Mouse (Mus musculus): ENCODE results near the gene Gm42421. TPM values are rescaled to one million over a fixed set of nuclear protein-coding genes. Genes with fewer than 3 reads are reported as not detected.

Gene Gm42421
- polyA plus RNA-seq (2016; fragmentation: Nextera tagmentation; extraction: Ambion mirVana) = 0.44 and 0.61 TPM in 2 replicates

DNA sequence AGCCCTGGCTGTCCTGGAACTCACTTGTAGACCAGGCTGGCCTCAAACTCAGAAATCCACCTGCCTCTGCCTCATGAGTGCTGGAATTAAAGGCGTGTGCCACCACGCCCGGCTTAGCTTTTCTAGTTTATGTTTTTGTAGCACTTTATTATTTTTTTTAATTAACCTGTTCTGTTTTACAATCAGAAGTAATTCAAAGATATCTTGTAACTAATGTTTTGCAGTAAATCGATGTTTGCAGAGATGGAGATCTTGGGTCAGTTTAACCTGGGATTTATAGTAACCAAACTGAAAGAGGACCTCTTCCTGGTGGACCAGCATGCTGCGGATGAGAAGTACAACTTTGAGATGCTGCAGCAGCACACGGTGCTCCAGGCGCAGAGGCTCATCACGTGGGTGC is at the start of gene Gm42421:
Gene Gm42421 (plus strand): TSS at position 301 of the 400 bp plus-strand sequence.
- H3K27me3 ChIP-seq (ENCODE audit: poor library complexity, severe bottlenecking) = no peaks in the 10 kb centered on the region
- no peak within 1 kb of the TSS for H3K4me3 ChIP-seq
- DNase-seq (ENCODE audit: extremely low spot score, low spot score) = no peak
- H3K9me3 ChIP-seq = no peaks in the 10 kb centered on the region
- no peak within 1 kb of the TSS for H3K27ac ChIP-seq
- H3K4me1 ChIP-seq = peaks cover 7% of the 10 kb centered on the region
- H3K36me3 ChIP-seq (replicated peaks) = peaks cover 96% of the 10 kb centered on the region
- WGBS = 95% methylated on average over 8 of the region's 8 CpGs

DNA sequence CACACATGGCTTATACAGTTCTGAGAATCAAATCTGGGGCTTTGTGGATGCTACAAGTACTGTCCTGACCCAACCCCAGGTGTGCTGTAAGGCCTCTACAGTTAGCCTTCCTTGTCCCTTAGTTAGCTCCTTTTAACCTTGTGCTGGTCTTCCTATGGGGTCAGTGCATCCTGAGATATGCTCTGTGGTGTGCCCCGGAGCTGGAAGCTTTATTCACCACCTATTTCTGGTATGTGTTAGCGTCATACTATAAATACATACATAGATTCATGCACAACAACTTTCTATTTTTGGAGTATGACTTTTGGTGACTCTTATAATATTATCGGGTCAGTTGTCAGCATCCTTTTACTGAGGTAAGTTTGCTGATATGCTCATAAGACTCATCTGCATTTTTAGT is 42.7 kb upstream of the Gm42421 start:
- no peak for DNase-seq (ENCODE audit: extremely low spot score, low spot score)
- no peaks in the 10 kb centered on the region for H3K27me3 ChIP-seq (ENCODE audit: poor library complexity, severe bottlenecking)
- H3K27ac ChIP-seq = no peak overlapping the region
- H3K9me3 ChIP-seq = peaks cover 6% of the 10 kb centered on the region; the same call in 1 of the 2 replicates
- peaks cover 98% of the 10 kb centered on the region for H3K36me3 ChIP-seq (replicated peaks)
- H3K4me1 ChIP-seq = no peaks in the 10 kb centered on the region
- 92% methylated on average over 3 of the region's 3 CpGs for WGBS
- no peak overlapping the region for H3K4me3 ChIP-seq

DNA sequence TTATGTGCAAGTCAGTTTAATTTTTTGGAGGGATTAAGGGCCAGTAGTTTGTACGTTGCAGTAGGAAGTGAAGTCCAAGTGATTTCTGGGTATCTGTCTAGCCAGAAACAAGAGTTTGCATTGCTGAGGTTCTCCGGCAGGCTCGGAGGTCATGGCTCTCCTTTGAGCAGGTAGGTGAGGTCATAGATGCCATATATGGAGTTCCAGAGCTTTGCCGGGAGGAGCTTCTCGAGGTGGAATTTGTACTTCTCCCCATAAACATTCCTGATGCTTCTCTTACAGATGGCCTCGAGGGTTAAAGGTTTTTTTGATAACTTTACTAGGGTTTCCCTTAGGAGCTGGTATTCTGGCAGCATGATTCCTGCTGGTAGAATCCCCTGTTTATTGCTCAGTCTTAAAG is 37.2 kb upstream of the Gm42421 start:
- H3K27me3 ChIP-seq (ENCODE audit: poor library complexity, severe bottlenecking) = no peaks in the 10 kb centered on the region
- H3K9me3 ChIP-seq = peaks cover 4% of the 10 kb centered on the region; the same call in 1 of the 2 replicates
- WGBS = 89% methylated on average over 6 of the region's 6 CpGs
- H3K36me3 ChIP-seq (replicated peaks) = peaks cover 93% of the 10 kb centered on the region
- H3K4me3 ChIP-seq = no peak overlapping the region
- H3K27ac ChIP-seq = no peak overlapping the region
- no peaks in the 10 kb centered on the region for H3K4me1 ChIP-seq
- DNase-seq (ENCODE audit: extremely low spot score, low spot score) = no peak

DNA sequence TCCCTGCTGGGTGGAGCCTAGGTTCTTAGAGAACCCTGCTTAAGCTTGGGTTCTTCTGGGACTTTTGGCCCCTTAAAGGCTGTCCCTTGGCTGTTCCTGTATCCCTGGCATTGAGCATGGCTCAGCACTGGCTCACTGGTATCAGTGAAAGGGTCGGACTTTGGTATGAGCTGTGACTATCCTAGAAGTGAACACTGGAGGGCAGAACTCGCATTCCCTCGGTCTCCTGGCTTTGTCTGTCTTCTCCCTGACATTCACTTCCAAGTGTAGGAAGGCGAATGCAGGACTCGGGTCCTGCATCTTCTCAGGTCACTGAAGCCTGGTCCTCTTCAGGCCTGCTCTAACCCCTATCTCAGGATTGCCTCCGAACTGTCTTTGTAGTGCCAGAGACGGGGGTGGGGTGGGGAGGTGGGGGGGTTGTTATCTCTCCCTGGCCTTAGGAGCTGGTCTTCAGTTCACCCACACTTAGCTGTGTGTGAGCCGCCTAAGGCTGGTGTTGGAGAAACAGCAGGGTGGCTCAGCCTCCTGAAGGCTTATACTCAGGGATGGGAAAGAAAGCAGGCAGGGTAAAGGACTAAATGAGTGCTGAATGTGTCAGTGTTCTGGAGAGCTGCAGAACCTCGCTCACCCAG is 35.6 kb upstream of the Gm42421 start:
- no peaks in the 10 kb centered on the region for H3K27me3 ChIP-seq (ENCODE audit: poor library complexity, severe bottlenecking)
- no peaks in the 10 kb centered on the region for H3K9me3 ChIP-seq
- H3K36me3 ChIP-seq (replicated peaks) = peaks cover 88% of the 10 kb centered on the region
- H3K4me3 ChIP-seq = no peak overlapping the region
- WGBS = 82% methylated on average over 9 of the region's 9 CpGs
- no peak overlapping the region for H3K27ac ChIP-seq
- H3K4me1 ChIP-seq = no peaks in the 10 kb centered on the region
- DNase-seq (ENCODE audit: extremely low spot score, low spot score) = no peak

DNA sequence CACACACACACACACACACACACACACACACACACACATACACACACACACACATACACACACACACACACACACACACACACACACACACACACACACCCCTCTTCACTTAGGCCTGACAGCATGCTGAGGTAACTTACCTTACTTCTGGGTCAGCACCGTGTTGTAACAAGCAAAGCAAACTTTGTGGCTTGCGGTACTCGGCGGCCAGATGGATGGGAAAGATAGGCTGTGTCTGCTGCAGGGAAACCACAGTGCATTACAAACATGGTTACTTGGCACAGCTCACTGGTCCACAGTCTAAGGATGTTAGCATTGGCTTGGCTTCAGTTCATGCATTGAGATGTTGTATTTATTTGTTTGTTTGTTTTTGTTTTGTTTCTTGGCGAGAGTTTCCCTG is 34.6 kb upstream of the Gm42421 start:
- H3K4me3 ChIP-seq = no peak overlapping the region
- no peaks in the 10 kb centered on the region for H3K4me1 ChIP-seq
- DNase-seq (ENCODE audit: extremely low spot score, low spot score) = no peak
- no peaks in the 10 kb centered on the region for H3K27me3 ChIP-seq (ENCODE audit: poor library complexity, severe bottlenecking)
- WGBS = 85% methylated on average over 5 of the region's 5 CpGs
- peaks cover 88% of the 10 kb centered on the region for H3K36me3 ChIP-seq (replicated peaks)
- no peaks in the 10 kb centered on the region for H3K9me3 ChIP-seq
- no peak overlapping the region for H3K27ac ChIP-seq

DNA sequence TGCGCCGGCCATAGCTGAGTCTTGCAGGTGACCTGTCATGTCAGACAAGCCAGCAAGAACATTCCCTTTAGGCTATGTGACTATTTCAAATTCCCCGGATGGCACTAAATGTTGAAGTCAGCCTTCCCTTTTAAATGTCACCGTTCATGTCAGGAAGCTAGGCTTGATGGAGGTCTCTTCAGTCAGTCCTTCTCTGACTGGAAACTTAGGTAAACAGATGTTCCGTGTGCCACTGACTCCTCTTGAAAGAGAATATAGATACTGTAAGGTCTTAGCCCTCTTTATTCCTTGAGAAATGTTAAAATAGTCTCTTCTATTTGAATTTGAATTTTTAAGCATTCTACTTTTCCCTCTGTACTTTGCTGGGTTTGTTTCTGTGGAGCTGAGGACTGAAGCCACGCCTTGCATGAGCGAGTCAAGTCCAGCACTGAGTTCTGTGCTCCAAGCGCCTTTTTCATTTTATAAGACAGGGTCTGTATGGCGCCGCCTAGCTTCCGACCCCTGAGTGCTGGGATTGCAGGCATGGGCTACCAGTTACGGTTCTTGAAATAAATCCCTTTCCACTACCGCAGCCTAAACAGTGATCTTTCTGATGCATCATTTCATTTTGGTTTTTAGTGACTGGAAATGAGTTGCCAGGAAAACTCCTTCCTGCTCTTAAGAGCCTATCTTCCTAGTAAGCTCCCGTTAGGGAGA is 30.2 kb upstream of the Gm42421 start, which contains the start of gene Ankrd61:
Gene Ankrd61 (minus strand): TSS at position 51 of the 696 bp plus-strand sequence.
- H3K4me3 ChIP-seq = no peak within 1 kb of the TSS
- no peak for DNase-seq (ENCODE audit: extremely low spot score, low spot score)
- H3K9me3 ChIP-seq = no peaks in the 10 kb centered on the region
- 88% methylated on average over 14 of the region's 14 CpGs for WGBS
- peaks cover 89% of the 10 kb centered on the region for H3K36me3 ChIP-seq (replicated peaks)
- no peaks in the 10 kb centered on the region for H3K4me1 ChIP-seq
- H3K27ac ChIP-seq = no peak within 1 kb of the TSS
- H3K27me3 ChIP-seq (ENCODE audit: poor library complexity, severe bottlenecking) = no peaks in the 10 kb centered on the region

DNA sequence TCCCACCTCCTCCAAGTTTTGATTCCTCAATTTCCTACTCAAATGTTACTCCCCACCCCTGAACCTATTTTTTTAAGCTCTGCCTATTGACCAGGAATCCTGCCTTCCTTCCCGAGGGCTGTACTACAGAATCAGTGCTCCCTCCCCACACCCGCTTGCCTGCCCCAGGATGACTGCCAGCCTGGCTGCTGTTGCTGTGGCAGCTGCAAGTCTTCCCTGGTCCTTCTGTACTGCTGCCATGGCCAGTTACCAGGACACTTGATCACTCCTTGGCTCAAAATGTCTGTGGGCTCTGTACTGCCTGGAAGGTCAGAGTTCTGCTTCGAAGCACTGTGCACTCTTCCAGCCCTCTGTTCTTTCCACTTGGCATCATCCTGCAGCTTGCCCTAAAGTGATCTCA is 25.9 kb upstream of the Gm42421 start:
- Histone ChIP-seq H3K36me3 (replicated peaks) (peaks cover 100% of the 10 kb centered on the region), H3K27ac (no peak overlapping the region), H3K4me1 (no peaks in the 10 kb centered on the region), H3K9me3 (no peaks in the 10 kb centered on the region), H3K27me3 (ENCODE audit: poor library complexity, severe bottlenecking) (no peaks in the 10 kb centered on the region), H3K4me3 (no peak overlapping the region)
- WGBS = 83% methylated on average over 3 of the region's 3 CpGs
- no peak for DNase-seq (ENCODE audit: extremely low spot score, low spot score)

DNA sequence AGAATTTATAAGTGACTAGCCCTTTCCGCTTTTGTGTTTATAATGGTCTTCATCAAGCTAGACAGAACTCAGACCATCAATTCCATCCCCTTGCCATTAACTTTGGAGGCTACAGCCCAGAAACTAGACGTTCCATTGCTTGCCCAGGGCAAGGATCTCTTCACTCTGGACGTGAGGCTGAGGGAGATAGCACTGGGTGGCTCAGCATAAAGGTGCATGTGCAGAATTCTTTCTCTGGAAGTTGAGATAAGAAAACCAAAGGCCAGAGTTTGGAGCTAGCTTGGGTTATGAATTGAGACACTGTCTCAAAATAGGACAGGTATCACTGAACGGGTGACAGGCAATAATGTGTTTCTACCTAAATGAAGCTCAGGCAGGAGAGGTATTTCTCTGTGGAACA is 24.2 kb upstream of the Gm42421 start:
- Histone ChIP-seq H3K4me1 (peaks cover 15% of the 10 kb centered on the region), H3K27ac (no peak overlapping the region), H3K27me3 (ENCODE audit: poor library complexity, severe bottlenecking) (no peaks in the 10 kb centered on the region), H3K4me3 (no peak overlapping the region), H3K9me3 (no peaks in the 10 kb centered on the region), H3K36me3 (replicated peaks) (peaks cover 92% of the 10 kb centered on the region)
- no peak for DNase-seq (ENCODE audit: extremely low spot score, low spot score)
- WGBS = 87% methylated on average over 4 of the region's 4 CpGs

DNA sequence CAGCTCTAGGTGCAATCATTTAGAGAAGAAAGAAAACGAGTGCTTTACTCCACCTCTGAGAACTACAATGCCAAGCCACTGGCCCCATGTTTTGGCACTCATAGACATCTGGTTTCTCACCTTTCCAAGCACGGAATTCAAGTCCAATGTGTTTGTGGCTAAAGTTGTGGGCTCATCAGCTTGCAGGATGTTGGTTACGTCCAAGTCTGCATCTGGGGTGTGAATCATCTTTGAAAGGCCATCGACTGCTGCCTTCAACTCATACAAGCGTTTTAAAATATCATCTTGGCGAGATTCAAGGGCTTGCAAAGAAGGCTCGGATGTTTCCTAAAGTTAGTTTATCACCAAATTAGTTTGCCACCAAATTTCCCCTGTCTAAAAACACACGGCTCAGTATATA is 21.5 kb upstream of the Gm42421 start:
- H3K4me3 ChIP-seq = no peak overlapping the region
- no peak for DNase-seq (ENCODE audit: extremely low spot score, low spot score)
- 93% methylated on average over 8 of the region's 8 CpGs for WGBS
- no peak overlapping the region for H3K27ac ChIP-seq
- H3K27me3 ChIP-seq (ENCODE audit: poor library complexity, severe bottlenecking) = no peaks in the 10 kb centered on the region
- H3K4me1 ChIP-seq = peaks cover 26% of the 10 kb centered on the region
- no peaks in the 10 kb centered on the region for H3K9me3 ChIP-seq
- H3K36me3 ChIP-seq (replicated peaks) = peaks cover 65% of the 10 kb centered on the region

DNA sequence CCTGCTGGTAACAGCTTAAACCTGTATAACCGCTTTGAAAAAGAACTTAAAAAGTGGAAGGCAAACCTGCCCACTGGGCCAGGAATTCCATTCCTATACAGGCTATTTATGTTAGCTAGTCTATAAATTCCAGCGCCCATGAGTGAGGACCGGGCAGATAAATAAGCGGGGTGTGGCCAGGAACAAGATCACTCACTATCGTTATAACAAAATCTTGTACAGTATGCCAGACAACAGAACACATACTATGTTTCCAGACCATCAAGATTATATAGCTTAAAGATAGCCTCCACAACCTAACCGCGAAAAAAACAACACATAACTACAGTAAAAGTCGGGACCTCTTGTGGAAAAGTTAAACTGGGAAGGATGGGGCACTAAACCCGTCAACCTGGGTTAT is 19.0 kb upstream of the Gm42421 start:
- WGBS = 4% methylated on average over 9 of the region's 9 CpGs
- peak overlapping the region; percentile 79 for H3K4me3 ChIP-seq
- peak overlapping the region; percentile 85 for H3K27ac ChIP-seq
- no peaks in the 10 kb centered on the region for H3K27me3 ChIP-seq (ENCODE audit: poor library complexity, severe bottlenecking)
- no peaks in the 10 kb centered on the region for H3K9me3 ChIP-seq
- DNase-seq (ENCODE audit: extremely low spot score, low spot score) = no peak
- H3K4me1 ChIP-seq = peaks cover 26% of the 10 kb centered on the region
- H3K36me3 ChIP-seq (replicated peaks) = peaks cover 50% of the 10 kb centered on the region

DNA sequence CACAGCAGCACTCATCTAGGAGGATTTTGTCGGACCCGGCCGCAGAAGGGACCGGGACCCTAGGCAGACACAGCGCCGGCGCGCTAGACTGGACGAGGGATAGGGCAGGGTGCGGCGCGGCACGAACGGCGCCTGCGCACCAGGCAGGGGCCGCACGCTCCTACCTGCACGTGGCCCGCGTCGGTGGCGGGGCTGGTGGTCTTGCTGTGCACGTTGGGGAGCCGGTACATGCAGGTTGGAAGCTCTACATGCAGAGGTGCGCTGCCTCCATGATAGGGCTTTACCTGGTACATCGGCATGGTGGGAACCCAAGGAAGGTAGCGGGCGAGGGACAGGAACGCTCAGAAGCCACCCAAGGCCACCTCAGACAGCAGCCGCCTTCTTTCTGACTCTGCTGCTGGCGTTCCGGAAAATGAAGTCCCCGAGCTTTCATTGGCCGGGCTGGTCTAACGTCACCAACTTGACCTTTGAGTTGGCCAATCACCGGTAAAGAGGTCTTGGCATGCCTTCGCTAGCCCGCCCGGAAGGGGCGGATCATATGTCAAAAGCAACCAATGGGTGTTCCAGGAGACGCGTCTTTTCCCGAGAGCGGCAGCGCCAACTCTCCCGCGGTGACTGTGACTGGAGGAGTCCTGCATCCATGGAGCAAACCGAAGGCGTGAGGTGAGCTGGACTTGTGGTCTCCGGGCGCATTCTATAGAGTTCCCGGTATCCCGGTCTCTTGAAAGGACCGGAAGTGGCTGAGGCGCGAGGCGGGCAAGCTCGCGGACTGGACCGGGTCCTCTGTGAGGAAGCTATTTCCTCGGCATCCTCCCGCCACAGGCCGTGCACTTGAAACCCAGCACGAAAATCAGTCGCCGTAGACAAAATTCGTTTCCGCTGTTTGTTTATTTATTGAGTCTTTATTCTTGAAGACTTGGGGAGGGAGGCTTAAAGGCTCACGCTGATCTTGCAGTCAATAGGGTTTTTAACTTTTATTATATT is 18.3 kb upstream of the Gm42421 start, which contains the start of the genes Aimp2 and Pms2:
Gene Aimp2 (minus strand): TSS at position 431 of the 984 bp plus-strand sequence.
Gene Pms2 (plus strand): TSS at position 548 of the 984 bp plus-strand sequence.
- Histone ChIP-seq H3K36me3 (replicated peaks) (peaks cover 49% of the 10 kb centered on the region), H3K9me3 (no peaks in the 10 kb centered on the region), H3K4me1 (peaks cover 26% of the 10 kb centered on the region), H3K4me3 (peak within 1 kb of the TSS; percentile 79), H3K27me3 (ENCODE audit: poor library complexity, severe bottlenecking) (no peaks in the 10 kb centered on the region), H3K27ac (peak within 1 kb of the TSS; percentile 85)
- WGBS = under 1% methylated on average over 70 of the region's 70 CpGs
- DNase-seq (ENCODE audit: extremely low spot score, low spot score) = peak; percentile 96

DNA sequence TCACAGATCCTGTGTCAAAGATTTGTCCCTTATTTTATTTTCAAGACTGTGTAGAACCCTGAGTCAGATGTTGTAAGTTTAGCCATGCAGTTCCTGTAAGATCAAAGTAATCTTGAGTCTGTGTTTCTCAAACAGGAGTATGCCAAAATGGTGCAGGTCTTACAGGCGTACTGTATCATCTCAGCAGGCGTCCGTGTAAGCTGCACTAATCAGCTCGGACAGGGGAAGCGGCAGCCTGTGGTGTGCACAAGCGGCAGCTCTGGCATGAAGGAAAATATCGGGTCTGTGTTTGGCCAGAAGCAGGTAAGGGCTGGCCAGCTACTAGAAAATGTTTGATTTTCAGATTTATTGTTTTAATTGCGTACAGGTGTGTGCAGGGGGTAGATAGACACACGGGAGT is 11.8 kb upstream of the Gm42421 start:
- Histone ChIP-seq H3K27ac (no peak overlapping the region), H3K27me3 (ENCODE audit: poor library complexity, severe bottlenecking) (no peaks in the 10 kb centered on the region), H3K4me1 (peaks cover under 1% of the 10 kb centered on the region), H3K36me3 (replicated peaks) (peaks cover 78% of the 10 kb centered on the region), H3K4me3 (no peak overlapping the region), H3K9me3 (no peaks in the 10 kb centered on the region)
- 93% methylated on average over 9 of the region's 9 CpGs for WGBS
- DNase-seq (ENCODE audit: extremely low spot score, low spot score) = no peak

Data from forebrain, embryonic 10.5 days (tissue).